Mouse (Mus musculus): ENCODE data around the gene Fam221b. TPM values are rescaled to one million over a fixed set of nuclear protein-coding genes. Genes with fewer than 3 reads are reported as not detected.

The Fam221b gene
- polyA plus RNA-seq, 1 experiment from 2014 or later: 2.8 TPM

DNA sequence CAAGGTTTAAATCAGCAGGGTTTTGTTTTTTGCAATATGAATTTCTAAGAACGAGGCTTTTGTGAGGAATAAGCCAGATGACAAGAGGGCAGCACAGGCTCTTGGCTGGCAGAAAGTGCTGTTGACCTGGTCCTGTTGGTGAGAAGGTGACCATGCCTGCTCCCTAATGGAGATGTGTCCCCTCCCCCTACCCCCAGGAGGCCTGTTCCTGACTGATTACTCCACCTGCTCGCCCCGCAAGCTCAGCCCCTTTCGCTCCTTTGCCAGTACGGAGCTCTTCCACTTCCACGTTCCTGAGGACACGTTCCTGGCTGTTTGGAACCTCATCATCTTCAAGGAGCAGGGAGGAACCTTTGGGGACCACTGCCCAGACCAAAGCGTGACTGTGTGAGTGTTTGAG lies 4.8 kb upstream of the Fam221b start:
- H3K36me3 ChIP-seq (ENCODE audit: control insufficient read depth, insufficient read depth, low read length): no peaks in the 10 kb centered on the region
- 0 out of 2 replicates have a peak overlapping the region, but pooled peaks have one; percentile 29 for H3K27ac ChIP-seq (ENCODE audit: low read length)
- WGBS: 70% methylated on average over 8 of the region's 8 CpGs
- no peaks in the 10 kb centered on the region for H3K27me3 ChIP-seq (ENCODE audit: control insufficient read depth, insufficient read depth, low read depth, low read length)
- H3K9ac ChIP-seq (ENCODE audit: low read length): no peak overlapping the region
- H3K4me2 ChIP-seq (ENCODE audit: low read depth, low read length): no peak overlapping the region
- no peak overlapping the region for H3K4me3 ChIP-seq (ENCODE audit: low read length)
- no peak for ATAC-seq (ENCODE audit: low read depth)
- no peaks in the 10 kb centered on the region for H3K9me3 ChIP-seq (ENCODE audit: control insufficient read depth, low read length)
- H3K4me1 ChIP-seq (replicated peaks; ENCODE audit: control insufficient read depth, insufficient read depth, low read length): peaks cover 9% of the 10 kb centered on the region; the same call in 1 of the 2 replicates

DNA sequence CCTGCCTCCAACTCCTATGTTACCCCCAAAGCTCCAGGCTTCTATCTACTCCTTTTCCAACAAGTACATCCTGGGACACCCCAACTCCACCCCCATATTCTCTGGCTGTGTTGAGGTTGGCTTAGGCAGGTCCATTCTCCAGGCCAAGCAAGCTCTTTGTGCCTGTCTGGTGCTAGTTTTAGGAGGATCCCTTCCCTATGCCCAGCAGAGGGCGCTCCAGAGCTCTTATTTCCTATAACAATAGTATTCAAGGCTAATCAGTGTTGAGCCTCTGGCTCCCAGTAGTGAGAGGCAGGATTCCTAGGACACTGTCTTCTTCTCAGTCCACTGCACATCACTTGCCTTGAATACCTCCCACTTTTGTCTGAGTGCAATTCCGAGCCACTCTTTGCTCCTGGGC lies 3.1 kb upstream of the Fam221b start:
- peak; percentile 20; the same call in 1 of the 2 replicates for ATAC-seq (ENCODE audit: low read depth)
- no peak overlapping the region for H3K27ac ChIP-seq (ENCODE audit: low read length)
- H3K4me1 ChIP-seq (replicated peaks; ENCODE audit: control insufficient read depth, insufficient read depth, low read length): peaks cover 12% of the 10 kb centered on the region; the same call in 1 of the 2 replicates
- 8% methylated on average over 2 of the region's 2 CpGs for WGBS
- no peaks in the 10 kb centered on the region for H3K36me3 ChIP-seq (ENCODE audit: control insufficient read depth, insufficient read depth, low read length)
- no peaks in the 10 kb centered on the region for H3K9me3 ChIP-seq (ENCODE audit: control insufficient read depth, low read length)
- H3K4me2 ChIP-seq (ENCODE audit: low read depth, low read length): no peak overlapping the region
- H3K9ac ChIP-seq (ENCODE audit: low read length): no peak overlapping the region
- no peak overlapping the region for H3K4me3 ChIP-seq (ENCODE audit: low read length)
- H3K27me3 ChIP-seq (ENCODE audit: control insufficient read depth, insufficient read depth, low read depth, low read length): no peaks in the 10 kb centered on the region

DNA sequence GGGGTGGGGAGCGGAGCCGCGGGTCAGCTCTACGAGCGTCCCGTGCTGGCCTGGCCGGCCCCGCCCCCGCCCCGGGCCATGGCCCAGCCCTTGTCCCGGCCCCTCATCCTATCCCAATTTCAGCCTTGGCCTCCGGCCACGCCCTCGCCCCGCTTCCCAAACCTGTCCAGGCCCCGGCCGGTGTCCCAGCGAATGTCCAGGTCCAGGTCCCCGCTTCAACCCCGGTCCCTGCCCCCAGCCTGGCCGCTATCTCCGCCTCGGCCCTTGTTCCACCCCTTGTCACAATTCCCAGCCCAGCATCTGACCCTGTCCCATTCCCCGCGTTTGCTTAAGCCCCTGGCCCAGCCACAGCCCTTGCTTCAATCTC lies 466 bp upstream of the Fam221b start:
- no peaks in the 10 kb centered on the region for H3K9me3 ChIP-seq (ENCODE audit: control insufficient read depth, low read length)
- ATAC-seq (ENCODE audit: low read depth): peak; percentile 87
- H3K9ac ChIP-seq (ENCODE audit: low read length): peak overlapping the region; percentile 91
- no peaks in the 10 kb centered on the region for H3K36me3 ChIP-seq (ENCODE audit: control insufficient read depth, insufficient read depth, low read length)
- H3K27me3 ChIP-seq (ENCODE audit: control insufficient read depth, insufficient read depth, low read depth, low read length): peaks cover 9% of the 10 kb centered on the region; the same call in 1 of the 2 replicates
- peak overlapping the region; percentile 4 for H3K27ac ChIP-seq (ENCODE audit: low read length)
- 0% methylated on average over 25 of the region's 25 CpGs for WGBS
- H3K4me1 ChIP-seq (replicated peaks; ENCODE audit: control insufficient read depth, insufficient read depth, low read length): peaks cover 12% of the 10 kb centered on the region; the same call in 1 of the 2 replicates
- H3K4me2 ChIP-seq (ENCODE audit: low read depth, low read length): peak overlapping the region; percentile 68
- H3K4me3 ChIP-seq (ENCODE audit: low read length): peak overlapping the region; percentile 80

DNA sequence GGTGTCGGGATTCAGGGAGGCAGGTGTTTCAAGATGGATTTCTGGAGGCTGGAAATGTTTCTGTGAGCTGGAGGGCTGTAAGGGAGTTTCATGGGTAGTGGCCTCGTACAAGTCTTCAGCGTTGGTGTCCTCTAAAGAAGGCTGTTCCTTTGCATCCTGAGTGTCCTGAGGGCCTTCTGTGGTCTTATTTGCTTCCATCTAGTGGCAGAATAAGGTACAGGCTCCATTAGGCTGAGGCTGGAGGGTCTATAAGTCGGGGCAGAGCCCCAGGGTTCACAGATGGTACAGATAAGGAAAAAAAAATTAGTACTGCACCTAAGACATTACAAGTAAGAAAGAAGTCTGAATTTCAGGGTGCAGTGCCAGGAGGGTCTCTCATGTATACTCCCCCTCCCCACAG lies 2.5 kb downstream of the Fam221b start:
- Histone ChIP-seq H3K27me3 (ENCODE audit: control insufficient read depth, insufficient read depth, low read depth, low read length) (peaks cover 16% of the 10 kb centered on the region), H3K27ac (ENCODE audit: low read length) (no peak overlapping the region)
- no peak for ATAC-seq (ENCODE audit: low read depth)

DNA sequence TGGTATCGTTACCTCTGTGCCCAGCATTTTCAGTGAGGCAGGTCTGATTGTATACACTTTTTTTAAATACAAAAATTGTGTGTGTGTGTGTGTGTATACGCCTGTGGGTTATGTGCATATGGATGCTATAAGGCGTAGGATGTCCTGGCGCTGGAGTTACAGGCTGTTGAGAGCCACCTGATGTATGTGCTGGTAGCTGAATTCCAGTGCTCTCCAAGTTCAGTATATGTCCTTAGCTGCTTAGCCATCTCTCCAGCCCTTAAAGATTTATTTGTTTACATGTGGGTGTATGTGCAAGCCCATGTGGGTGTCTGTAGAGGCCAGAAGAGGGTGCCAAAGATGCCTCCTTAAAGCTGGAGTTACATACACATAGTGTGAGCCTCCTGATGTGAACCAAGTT lies 11.8 kb downstream of the Fam221b start:
- Histone ChIP-seq H3K27ac (ENCODE audit: low read length) (no peak overlapping the region), H3K27me3 (ENCODE audit: control insufficient read depth, insufficient read depth, low read depth, low read length) (peaks cover 2% of the 10 kb centered on the region; the same call in 1 of the 2 replicates), H3K9me3 (ENCODE audit: control insufficient read depth, low read length) (no peaks in the 10 kb centered on the region), H3K4me3 (ENCODE audit: low read length) (peak overlapping the region; percentile 78), H3K36me3 (ENCODE audit: control insufficient read depth, insufficient read depth, low read length) (no peaks in the 10 kb centered on the region), H3K4me2 (ENCODE audit: low read depth, low read length) (peak overlapping the region; percentile 49), H3K9ac (ENCODE audit: low read length) (no peak overlapping the region), H3K4me1 (replicated peaks; ENCODE audit: control insufficient read depth, insufficient read depth, low read length) (peaks cover 6% of the 10 kb centered on the region)
- WGBS: 50% methylated on average over 4 of the region's 4 CpGs
- ATAC-seq (ENCODE audit: low read depth): no peak

More for the DNA sequence above, 2.5 kb downstream of the Fam221b start:
- Histone ChIP-seq H3K9ac (ENCODE audit: low read length) (no peak overlapping the region), H3K36me3 (ENCODE audit: control insufficient read depth, insufficient read depth, low read length) (no peaks in the 10 kb centered on the region), H3K9me3 (ENCODE audit: control insufficient read depth, low read length) (no peaks in the 10 kb centered on the region), H3K4me1 (replicated peaks; ENCODE audit: control insufficient read depth, insufficient read depth, low read length) (peaks cover 10% of the 10 kb centered on the region; the same call in 1 of the 2 replicates), H3K4me2 (ENCODE audit: low read depth, low read length) (no peak overlapping the region), H3K4me3 (ENCODE audit: low read length) (no peak overlapping the region)
- WGBS: 19% methylated on average over 4 of the region's 4 CpGs

DNA sequence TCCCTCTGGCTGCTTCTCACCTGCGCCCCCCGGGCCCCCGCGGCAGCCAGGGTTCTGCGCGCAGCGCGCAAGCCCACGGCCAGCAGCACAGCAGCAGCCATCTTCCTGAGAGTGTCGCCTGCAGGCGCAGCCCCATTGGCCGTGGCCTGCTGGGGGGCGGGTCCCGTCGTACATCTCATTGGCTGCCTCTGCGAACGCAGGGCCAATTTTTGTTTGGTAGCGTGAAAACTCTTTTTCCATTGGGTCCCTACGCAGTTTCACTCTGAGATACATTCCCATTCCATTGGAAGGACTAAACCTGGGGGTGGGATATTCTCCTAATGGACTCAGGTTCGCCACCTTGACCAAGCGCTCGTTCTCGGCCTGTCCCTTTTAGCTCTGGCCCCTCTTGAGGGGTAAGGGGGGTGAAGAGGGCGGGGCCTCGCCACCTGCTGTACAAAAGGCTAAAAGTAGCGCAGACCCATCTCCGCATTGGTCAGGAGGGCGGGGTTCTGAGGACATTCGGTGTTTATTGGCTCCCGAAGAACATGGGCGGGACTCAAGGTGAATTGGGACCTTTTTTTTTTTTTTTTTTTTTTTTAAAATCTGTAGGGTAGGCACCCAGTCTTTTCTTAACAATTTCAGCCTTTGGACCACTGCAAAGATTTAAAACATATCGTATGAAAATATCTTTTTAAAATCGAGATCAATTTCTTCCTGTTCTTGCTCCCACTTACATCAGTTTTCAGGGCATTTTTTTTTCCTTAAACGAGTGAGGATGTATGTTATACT lies 12.4 kb downstream of the Fam221b start, which contains the start of gene Hint2:
TSS of gene Hint2 (minus strand) at position 128 of the 771 bp plus-strand sequence.
- Histone ChIP-seq H3K4me1 (replicated peaks; ENCODE audit: control insufficient read depth, insufficient read depth, low read length) (peaks cover 6% of the 10 kb centered on the region), H3K4me2 (ENCODE audit: low read depth, low read length) (peak within 1 kb of the TSS; percentile 71), H3K4me3 (ENCODE audit: low read length) (peak within 1 kb of the TSS; percentile 78), H3K9ac (ENCODE audit: low read length) (peak within 1 kb of the TSS; percentile 89), H3K27ac (ENCODE audit: low read length) (peak within 1 kb of the TSS; percentile 90), H3K27me3 (ENCODE audit: control insufficient read depth, insufficient read depth, low read depth, low read length) (no peaks in the 10 kb centered on the region), H3K36me3 (ENCODE audit: control insufficient read depth, insufficient read depth, low read length) (peaks cover 2% of the 10 kb centered on the region; the same call in 1 of the 2 replicates), H3K9me3 (ENCODE audit: control insufficient read depth, low read length) (no peaks in the 10 kb centered on the region)
- 1% methylated on average over 33 of the region's 34 CpGs for WGBS
- ATAC-seq (ENCODE audit: low read depth): peak; percentile 95

DNA sequence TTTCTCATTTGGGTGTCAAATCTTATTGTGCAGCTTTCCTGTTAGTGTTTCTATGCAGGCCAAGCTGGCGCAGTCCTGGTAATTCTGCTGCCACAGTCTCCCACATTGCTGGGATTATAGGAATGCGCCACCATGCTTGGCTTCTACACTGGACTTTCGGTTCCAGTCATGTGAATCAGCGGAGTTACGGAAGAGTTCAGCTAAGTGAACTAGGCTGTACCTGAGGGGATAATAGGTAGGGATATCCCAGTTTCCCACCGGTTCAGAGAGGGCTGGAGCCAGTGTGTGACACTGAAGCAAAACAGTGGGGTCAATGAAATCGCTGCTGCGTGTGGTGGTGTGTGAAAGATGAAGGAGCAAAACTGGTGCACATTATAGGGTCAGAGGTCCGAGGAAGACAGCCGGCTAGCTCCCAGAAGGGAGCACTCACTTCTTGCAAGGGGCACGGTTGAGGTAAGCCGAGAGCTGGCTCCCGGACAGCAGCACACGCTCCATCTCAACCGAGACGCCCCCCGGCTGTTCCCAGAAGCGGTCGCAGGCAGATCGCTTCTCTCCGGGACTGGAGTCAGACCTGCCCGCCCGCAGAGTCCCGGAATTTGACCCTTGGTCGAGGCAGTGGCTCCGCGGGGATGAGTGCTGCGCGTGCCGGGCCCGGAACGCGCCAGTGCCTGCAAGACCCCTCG lies 13.1 kb downstream of the Fam221b start:
- Histone ChIP-seq H3K9ac (ENCODE audit: low read length) (peak overlapping the region; percentile 89), H3K9me3 (ENCODE audit: control insufficient read depth, low read length) (no peaks in the 10 kb centered on the region), H3K36me3 (ENCODE audit: control insufficient read depth, insufficient read depth, low read length) (peaks cover 2% of the 10 kb centered on the region; the same call in 1 of the 2 replicates), H3K27me3 (ENCODE audit: control insufficient read depth, insufficient read depth, low read depth, low read length) (no peaks in the 10 kb centered on the region), H3K4me2 (ENCODE audit: low read depth, low read length) (peak overlapping the region; percentile 71), H3K4me1 (replicated peaks; ENCODE audit: control insufficient read depth, insufficient read depth, low read length) (peaks cover 6% of the 10 kb centered on the region), H3K4me3 (ENCODE audit: low read length) (peak overlapping the region; percentile 78), H3K27ac (ENCODE audit: low read length) (peak overlapping the region; percentile 90)
- peak; percentile 45; the same call in 1 of the 2 replicates for ATAC-seq (ENCODE audit: low read depth)
- 5% methylated on average over 34 of the region's 34 CpGs for WGBS

DNA sequence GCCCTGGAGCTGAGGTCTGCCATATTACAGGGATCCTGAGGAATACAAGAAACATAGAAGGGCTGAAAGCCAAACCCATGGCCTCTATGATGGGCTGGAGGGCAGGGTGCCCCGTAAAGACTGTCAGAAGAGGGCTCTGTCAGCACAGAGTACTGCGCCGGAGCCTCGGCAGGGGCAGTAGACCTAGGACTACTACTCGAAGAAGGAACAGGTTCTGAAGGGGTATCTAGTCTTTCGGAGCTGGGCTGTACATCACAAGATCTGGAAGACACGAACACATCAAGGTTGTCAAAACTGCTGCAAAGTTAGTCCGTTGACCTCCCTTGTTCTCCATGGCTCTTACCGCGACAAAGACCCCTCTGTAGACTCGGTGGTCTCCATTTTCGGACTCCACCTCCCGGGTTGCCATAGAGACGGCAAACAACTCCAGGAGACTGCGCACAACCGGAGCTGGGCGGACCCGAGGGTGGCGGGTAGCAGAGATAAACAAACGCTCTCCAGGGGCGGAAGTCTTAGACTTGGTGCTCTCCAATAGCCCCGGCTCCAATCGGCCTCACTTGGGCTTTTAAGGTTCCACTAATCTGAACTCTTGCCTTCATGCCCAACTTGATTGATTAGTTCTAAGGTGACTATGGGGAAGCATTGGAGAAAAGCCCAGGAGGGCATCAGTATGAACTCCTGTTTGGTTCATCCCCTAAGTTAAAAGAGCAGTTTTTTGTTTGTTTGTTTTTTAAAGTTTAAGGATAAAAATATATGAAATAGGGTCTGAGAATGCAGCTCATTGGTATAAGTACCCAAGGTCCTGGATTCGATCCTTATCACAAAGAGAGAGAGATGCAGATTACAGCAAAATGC lies 15.6 kb downstream of the Fam221b start, which contains the start of gene Spag8:
TSS of gene Spag8 (minus strand) at position 434 of the 855 bp plus-strand sequence.
- WGBS: 9% methylated on average over 24 of the region's 24 CpGs
- Histone ChIP-seq H3K9me3 (ENCODE audit: control insufficient read depth, low read length) (peaks cover 7% of the 10 kb centered on the region), H3K4me3 (ENCODE audit: low read length) (peak within 1 kb of the TSS; percentile 36), H3K4me1 (replicated peaks; ENCODE audit: control insufficient read depth, insufficient read depth, low read length) (peaks cover 6% of the 10 kb centered on the region), H3K4me2 (ENCODE audit: low read depth, low read length) (peak within 1 kb of the TSS; percentile 52), H3K27ac (ENCODE audit: low read length) (no peak within 1 kb of the TSS), H3K36me3 (ENCODE audit: control insufficient read depth, insufficient read depth, low read length) (peaks cover 13% of the 10 kb centered on the region), H3K9ac (ENCODE audit: low read length) (peak within 1 kb of the TSS; percentile 35; the same call in 1 of the 2 replicates), H3K27me3 (ENCODE audit: control insufficient read depth, insufficient read depth, low read depth, low read length) (no peaks in the 10 kb centered on the region)
- no peak for ATAC-seq (ENCODE audit: low read depth)

Data from lung, embryonic 16.5 days (tissue).